Mouse (Mus musculus): Measurements from ENCODE around the gene Cdsn. TPM values are rescaled to one million over a fixed set of nuclear protein-coding genes. Genes with fewer than 3 reads are reported as not detected.
A peak's percentile ranks its signal among the peaks of the same experiment; 100 is the strongest.

Gene Cdsn
- polyA plus RNA-seq, 1 experiment from 2014 or later = 0.13 TPM

GRCm38 (mm10) chr17:35524354-35524753, 27.6 kb upstream of the Cdsn start:
- no peaks in the 10 kb centered on the region for H3K4me1 ChIP-seq (ENCODE audit: control insufficient read depth, insufficient read depth, low read length)
- H3K4me3 ChIP-seq (ENCODE audit: low read depth, low read length) = no peak overlapping the region
- no peak overlapping the region for H3K4me2 ChIP-seq (ENCODE audit: low read depth)
- H3K27me3 ChIP-seq (ENCODE audit: control insufficient read depth, insufficient read depth, low read length) = no peaks in the 10 kb centered on the region
- DNase-seq (ENCODE audit: low spot score) (no peak), ATAC-seq (ENCODE audit: insufficient read depth, low FRiP score, low TSS enrichment) (no peak)
- H3K27ac ChIP-seq (ENCODE audit: low read depth, low read length) = no peak overlapping the region
- H3K36me3 ChIP-seq (ENCODE audit: control insufficient read depth, insufficient read depth, low read length) = peaks cover under 1% of the 10 kb centered on the region
- WGBS = 90% methylated on average over 9 of the region's 9 CpGs
- H3K9ac ChIP-seq (ENCODE audit: low read length) = no peak overlapping the region
- H3K9me3 ChIP-seq (ENCODE audit: control insufficient read depth, low read length) = no peaks in the 10 kb centered on the region

GRCm38 (mm10) chr17:35526644-35527043, 25.3 kb upstream of the Cdsn start:
- H3K4me1 ChIP-seq (ENCODE audit: control insufficient read depth, insufficient read depth, low read length) = no peaks in the 10 kb centered on the region
- no peak for ATAC-seq (ENCODE audit: insufficient read depth, low FRiP score, low TSS enrichment)
- H3K4me3 ChIP-seq (ENCODE audit: low read depth, low read length) = no peak overlapping the region
- H3K27me3 ChIP-seq (ENCODE audit: control insufficient read depth, insufficient read depth, low read length) = no peaks in the 10 kb centered on the region
- no peaks in the 10 kb centered on the region for H3K9me3 ChIP-seq (ENCODE audit: control insufficient read depth, low read length)
- peaks cover 2% of the 10 kb centered on the region for H3K36me3 ChIP-seq (ENCODE audit: control insufficient read depth, insufficient read depth, low read length)
- no peak for DNase-seq (ENCODE audit: low spot score)
- H3K4me2 ChIP-seq (ENCODE audit: low read depth) = no peak overlapping the region
- no peak overlapping the region for H3K9ac ChIP-seq (ENCODE audit: low read length)
- 76% methylated on average over 8 of the region's 8 CpGs for WGBS
- H3K27ac ChIP-seq (ENCODE audit: low read depth, low read length) = no peak overlapping the region

GRCm38 (mm10) chr17:35532360-35532759, 19.6 kb upstream of the Cdsn start:
- no peak overlapping the region for H3K9ac ChIP-seq (ENCODE audit: low read length)
- no peak for DNase-seq (ENCODE audit: low spot score)
- H3K36me3 ChIP-seq (ENCODE audit: control insufficient read depth, insufficient read depth, low read length) = peaks cover 2% of the 10 kb centered on the region; the same call in 1 of the 2 replicates
- H3K4me1 ChIP-seq (ENCODE audit: control insufficient read depth, insufficient read depth, low read length) = no peaks in the 10 kb centered on the region
- no peak overlapping the region for H3K4me3 ChIP-seq (ENCODE audit: low read depth, low read length)
- no peak for ATAC-seq (ENCODE audit: insufficient read depth, low FRiP score, low TSS enrichment)
- H3K27me3 ChIP-seq (ENCODE audit: control insufficient read depth, insufficient read depth, low read length) = no peaks in the 10 kb centered on the region
- H3K4me2 ChIP-seq (ENCODE audit: low read depth) = no peak overlapping the region
- H3K9me3 ChIP-seq (ENCODE audit: control insufficient read depth, low read length) = no peaks in the 10 kb centered on the region
- 17% methylated on average over 3 of the region's 3 CpGs for WGBS
- H3K27ac ChIP-seq (ENCODE audit: low read depth, low read length) = no peak overlapping the region

- H3K36me3 ChIP-seq (ENCODE audit: control insufficient read depth, insufficient read depth, low read length) = peaks cover 2% of the 10 kb centered on the region; the same call in 1 of the 2 replicates
- no peak within 1 kb of the TSS for H3K27ac ChIP-seq (ENCODE audit: low read depth, low read length)
- no peaks in the 10 kb centered on the region for H3K27me3 ChIP-seq (ENCODE audit: control insufficient read depth, insufficient read depth, low read length)
- H3K4me2 ChIP-seq (ENCODE audit: low read depth) = no peak within 1 kb of the TSS
- H3K4me3 ChIP-seq (ENCODE audit: low read depth, low read length) = no peak within 1 kb of the TSS
- ATAC-seq (ENCODE audit: insufficient read depth, low FRiP score, low TSS enrichment) = no peak
- 39% methylated on average over 7 of the region's 7 CpGs for WGBS
- no peak for DNase-seq (ENCODE audit: low spot score)
- no peaks in the 10 kb centered on the region for H3K4me1 ChIP-seq (ENCODE audit: control insufficient read depth, insufficient read depth, low read length)
- H3K9me3 ChIP-seq (ENCODE audit: control insufficient read depth, low read length) = no peaks in the 10 kb centered on the region
- H3K9ac ChIP-seq (ENCODE audit: low read length) = no peak within 1 kb of the TSS
Observed at GRCm38 (mm10) chr17:35532901-35533300, 19.0 kb upstream of the Cdsn start, which contains the start of gene Psors1c2. Gene Psors1c2, plus strand, starts transcription at chr17:35533201.

GRCm38 (mm10) chr17:35534343-35534742, 17.6 kb upstream of the Cdsn start:
- Histone ChIP-seq H3K27me3 (ENCODE audit: control insufficient read depth, insufficient read depth, low read length) (no peaks in the 10 kb centered on the region), H3K9ac (ENCODE audit: low read length) (no peak overlapping the region), H3K4me1 (ENCODE audit: control insufficient read depth, insufficient read depth, low read length) (no peaks in the 10 kb centered on the region), H3K27ac (ENCODE audit: low read depth, low read length) (no peak overlapping the region), H3K36me3 (ENCODE audit: control insufficient read depth, insufficient read depth, low read length) (0 out of 2 replicates have a peak, but pooled peaks cover 2% of the 10 kb centered on the region), H3K4me2 (ENCODE audit: low read depth) (no peak overlapping the region), H3K9me3 (ENCODE audit: control insufficient read depth, low read length) (no peaks in the 10 kb centered on the region), H3K4me3 (ENCODE audit: low read depth, low read length) (no peak overlapping the region)
- ATAC-seq (ENCODE audit: insufficient read depth, low FRiP score, low TSS enrichment) = no peak
- WGBS = 14% methylated on average over 6 of the region's 6 CpGs
- DNase-seq (ENCODE audit: low spot score) = peak; percentile 78

GRCm38 (mm10) chr17:35537421-35537820, 14.5 kb upstream of the Cdsn start:
- H3K4me1 ChIP-seq (ENCODE audit: control insufficient read depth, insufficient read depth, low read length) = no peaks in the 10 kb centered on the region
- H3K9ac ChIP-seq (ENCODE audit: low read length) = no peak overlapping the region
- H3K4me3 ChIP-seq (ENCODE audit: low read depth, low read length) = no peak overlapping the region
- DNase-seq (ENCODE audit: low spot score) (no peak), ATAC-seq (ENCODE audit: insufficient read depth, low FRiP score, low TSS enrichment) (no peak)
- WGBS = 89% methylated on average over 4 of the region's 4 CpGs
- no peaks in the 10 kb centered on the region for H3K9me3 ChIP-seq (ENCODE audit: control insufficient read depth, low read length)
- no peaks in the 10 kb centered on the region for H3K36me3 ChIP-seq (ENCODE audit: control insufficient read depth, insufficient read depth, low read length)
- no peak overlapping the region for H3K4me2 ChIP-seq (ENCODE audit: low read depth)
- no peak overlapping the region for H3K27ac ChIP-seq (ENCODE audit: low read depth, low read length)
- H3K27me3 ChIP-seq (ENCODE audit: control insufficient read depth, insufficient read depth, low read length) = no peaks in the 10 kb centered on the region

GRCm38 (mm10) chr17:35538476-35538875, 13.5 kb upstream of the Cdsn start:
- DNase-seq (ENCODE audit: low spot score) (no peak), ATAC-seq (ENCODE audit: insufficient read depth, low FRiP score, low TSS enrichment) (no peak)
- 88% methylated on average over 1 of the region's 1 CpGs for WGBS

GRCm38 (mm10) chr17:35539540-35539939, 12.4 kb upstream of the Cdsn start:
- ATAC-seq (ENCODE audit: insufficient read depth, low FRiP score, low TSS enrichment) = no peak
- no peak for DNase-seq (ENCODE audit: low spot score)
- H3K27ac ChIP-seq (ENCODE audit: low read depth, low read length) = no peak overlapping the region
- WGBS = 44% methylated on average over 10 of the region's 10 CpGs
- H3K9me3 ChIP-seq (ENCODE audit: control insufficient read depth, low read length) = no peaks in the 10 kb centered on the region
- H3K4me2 ChIP-seq (ENCODE audit: low read depth) = no peak overlapping the region
- no peaks in the 10 kb centered on the region for H3K36me3 ChIP-seq (ENCODE audit: control insufficient read depth, insufficient read depth, low read length)
- no peak overlapping the region for H3K4me3 ChIP-seq (ENCODE audit: low read depth, low read length)
- no peaks in the 10 kb centered on the region for H3K27me3 ChIP-seq (ENCODE audit: control insufficient read depth, insufficient read depth, low read length)
- H3K9ac ChIP-seq (ENCODE audit: low read length) = no peak overlapping the region
- no peaks in the 10 kb centered on the region for H3K4me1 ChIP-seq (ENCODE audit: control insufficient read depth, insufficient read depth, low read length)

More at GRCm38 (mm10) chr17:35538476-35538875, 13.5 kb upstream of the Cdsn start:
- Histone ChIP-seq H3K4me3 (ENCODE audit: low read depth, low read length) (no peak overlapping the region), H3K27ac (ENCODE audit: low read depth, low read length) (no peak overlapping the region), H3K9me3 (ENCODE audit: control insufficient read depth, low read length) (no peaks in the 10 kb centered on the region), H3K27me3 (ENCODE audit: control insufficient read depth, insufficient read depth, low read length) (no peaks in the 10 kb centered on the region), H3K4me2 (ENCODE audit: low read depth) (no peak overlapping the region), H3K9ac (ENCODE audit: low read length) (no peak overlapping the region), H3K36me3 (ENCODE audit: control insufficient read depth, insufficient read depth, low read length) (no peaks in the 10 kb centered on the region), H3K4me1 (ENCODE audit: control insufficient read depth, insufficient read depth, low read length) (no peaks in the 10 kb centered on the region)

GRCm38 (mm10) chr17:35542761-35543411, 9.0 kb upstream of the Cdsn start:
- Histone ChIP-seq H3K27ac (ENCODE audit: low read depth, low read length) (no peak overlapping the region), H3K4me3 (ENCODE audit: low read depth, low read length) (no peak overlapping the region), H3K27me3 (ENCODE audit: control insufficient read depth, insufficient read depth, low read length) (no peaks in the 10 kb centered on the region), H3K9ac (ENCODE audit: low read length) (no peak overlapping the region), H3K4me2 (ENCODE audit: low read depth) (no peak overlapping the region), H3K4me1 (ENCODE audit: control insufficient read depth, insufficient read depth, low read length) (no peaks in the 10 kb centered on the region), H3K9me3 (ENCODE audit: control insufficient read depth, low read length) (no peaks in the 10 kb centered on the region), H3K36me3 (ENCODE audit: control insufficient read depth, insufficient read depth, low read length) (no peaks in the 10 kb centered on the region)
- ATAC-seq (ENCODE audit: insufficient read depth, low FRiP score, low TSS enrichment) = no peak
- no peak for DNase-seq (ENCODE audit: low spot score)
- WGBS = 82% methylated on average over 15 of the region's 15 CpGs

Measured in neural tube, embryonic 11.5 days (tissue).